Mouse (Mus musculus) stomach, embryonic 14.5 days (tissue): ENCODE data around the gene Kmt2c. TPM values are rescaled to one million over a fixed set of nuclear protein-coding genes. Genes with fewer than 3 reads are reported as not detected.
A peak's percentile ranks its signal among the peaks of the same experiment; 100 is the strongest.

Source experiments
- ATAC-seq: fragments of 200-750 bp; cut with Nextera tagmentation; 2 replicates; pipeline ENCODE4 v1.8.0; 2017; ENCODE audit warnings: low read depth, moderate TSS enrichment; ENCODE audit not compliant: insufficient number of reproducible peaks, insufficient read depth, low FRiP score
- H3K27ac ChIP-seq: fragments of 300-500 bp; sonication (generic); 2 replicates; pipeline ENCODE4 v1.5.1; 2014; ENCODE audit warnings: mild to moderate bottlenecking, low read length, moderate library complexity, mixed read lengths
- H3K27me3 ChIP-seq: fragments of 300-500 bp; sonication (generic); 2 replicates; pipeline ENCODE4 v1.6.1; 2014; ENCODE audit warnings: low read length, control low read depth, mixed read lengths; ENCODE audit not compliant: control insufficient read depth, insufficient read depth
- H3K36me3 ChIP-seq: fragments of 300-500 bp; sonication (generic); 2 replicates; pipeline ENCODE4 v1.6.1; 2014; ENCODE audit warnings: mild to moderate bottlenecking, control low read depth, low read length, moderate library complexity, mixed read lengths; ENCODE audit not compliant: control insufficient read depth, insufficient read depth
- H3K4me1 ChIP-seq: fragments of 300-500 bp; sonication (generic); 2 replicates; pipeline ENCODE4 v1.6.1; 2014; ENCODE audit warnings: low read length, control low read depth, mixed read lengths; ENCODE audit not compliant: control insufficient read depth, insufficient read depth
- H3K4me2 ChIP-seq: fragments of 300-500 bp; sonication (generic); replicated peaks from 2 replicates; pipeline ENCODE4 v1.6.1; 2014; ENCODE audit warnings: low read depth, low read length, control low read depth
- H3K4me3 ChIP-seq: fragments of 300-500 bp; sonication (generic); 2 replicates; pipeline ENCODE4 v1.5.1; 2014; ENCODE audit warnings: low read depth, low read length, control low read depth
- H3K9ac ChIP-seq: fragments of 300-500 bp; sonication (generic); replicated peaks from 2 replicates; pipeline ENCODE4 v1.6.1; 2014; ENCODE audit warnings: low read depth, mild to moderate bottlenecking, control low read depth, low read length, moderate library complexity, mixed read lengths
- H3K9me3 ChIP-seq: fragments of 300-500 bp; sonication (generic); 2 replicates; pipeline ENCODE4 v1.6.1; 2016; ENCODE audit warnings: low read depth, low read length, control low read depth; ENCODE audit not compliant: control insufficient read depth
- WGBS: fragments of 180-500 bp; shearing (Covaris S2); extraction: QIAGEN DNeasy Blood & Tissue Kit; methylation state at CpG from one replicate; pipeline ENCODE4 v1.1.7; 2014; 5-methylcytosine and 5-hydroxymethylcytosine counted together
- polyA plus RNA-seq: library from polyadenylated mRNA; unstranded; fragments of >200 nt; fragmentation: Nextera tagmentation; extraction: Ambion mirVana; gene quantifications from 2 replicates; pipeline ENCODE4 v1.2.1, GENCODE M21; 2014

Kmt2c gene
- polyA plus RNA-seq, 1 experiment from 2014 or later, result 28.8 TPM

- H3K4me2 ChIP-seq, result peak overlapping the region; percentile 66
- H3K27ac ChIP-seq, result peak overlapping the region; percentile 99
- H3K36me3 ChIP-seq, result no peaks in the 10 kb centered on the region
- peaks cover 6% of the 10 kb centered on the region; the same call in 1 of the 2 replicates for H3K4me1 ChIP-seq
- H3K9me3 ChIP-seq, result no peaks in the 10 kb centered on the region
- no peaks in the 10 kb centered on the region for H3K27me3 ChIP-seq
- peak; percentile 84 for ATAC-seq
- peak overlapping the region; percentile 74 for H3K9ac ChIP-seq
- WGBS, result under 1% methylated on average over 85 of the region's 90 CpGs
- peak overlapping the region; percentile 80 for H3K4me3 ChIP-seq
Measured at GRCm38 (mm10) chr5:25499423-25500398, 1.1 kb upstream of the Kmt2c start.

- H3K27ac ChIP-seq, result peak overlapping the region; percentile 99
Measured at GRCm38 (mm10) chr5:25498821-25499422, 339 bp upstream of the Kmt2c start.

GRCm38 (mm10) chr5:25497720-25498345 lies 750 bp downstream of the Kmt2c start:
- no peaks in the 10 kb centered on the region for H3K27me3 ChIP-seq
- ATAC-seq, result no peak
- H3K36me3 ChIP-seq, result no peaks in the 10 kb centered on the region
- peak overlapping the region; percentile 95 for H3K9ac ChIP-seq
- peak overlapping the region; percentile 93 for H3K4me3 ChIP-seq
- WGBS, result under 1% methylated on average over 77 of the region's 78 CpGs
- no peaks in the 10 kb centered on the region for H3K9me3 ChIP-seq
- H3K27ac ChIP-seq, result peak overlapping the region; percentile 99
- peak overlapping the region; percentile 62 for H3K4me2 ChIP-seq
- peaks cover 6% of the 10 kb centered on the region; the same call in 1 of the 2 replicates for H3K4me1 ChIP-seq

More at GRCm38 (mm10) chr5:25498821-25499422, 339 bp upstream of the Kmt2c start:
- Histone ChIP-seq H3K4me1 (peaks cover 6% of the 10 kb centered on the region; the same call in 1 of the 2 replicates), H3K4me2 (peak overlapping the region; percentile 57), H3K36me3 (no peaks in the 10 kb centered on the region), H3K9me3 (no peaks in the 10 kb centered on the region), H3K4me3 (peak overlapping the region; percentile 93), H3K27me3 (no peaks in the 10 kb centered on the region), H3K9ac (peak overlapping the region; percentile 74)
- ATAC-seq, result peak; percentile 81
- WGBS, result under 1% methylated on average over 37 of the region's 87 CpGs

GRCm38 (mm10) chr5:25497369-25497719 lies 1.2 kb downstream of the Kmt2c start:
- H3K27ac ChIP-seq, result peak overlapping the region; percentile 99
- ATAC-seq, result no peak
- peak overlapping the region; percentile 93 for H3K4me3 ChIP-seq
- H3K27me3 ChIP-seq, result no peaks in the 10 kb centered on the region
- H3K4me2 ChIP-seq, result peak overlapping the region; percentile 62
- peaks cover 6% of the 10 kb centered on the region; the same call in 1 of the 2 replicates for H3K4me1 ChIP-seq
- WGBS, result 1% methylated on average over 10 of the region's 10 CpGs
- no peaks in the 10 kb centered on the region for H3K9me3 ChIP-seq
- peak overlapping the region; percentile 95 for H3K9ac ChIP-seq
- H3K36me3 ChIP-seq, result no peaks in the 10 kb centered on the region

- peaks cover 6% of the 10 kb centered on the region; the same call in 1 of the 2 replicates for H3K4me1 ChIP-seq
- no peak overlapping the region for H3K27ac ChIP-seq
- peak overlapping the region; percentile 95; the same call in 1 of the 2 replicates for H3K9ac ChIP-seq
- ATAC-seq, result no peak
- 38% methylated on average over 2 of the region's 2 CpGs for WGBS
- H3K4me2 ChIP-seq, result peak overlapping the region; percentile 62
- H3K4me3 ChIP-seq, result peak overlapping the region; percentile 93; the same call in 1 of the 2 replicates
- no peaks in the 10 kb centered on the region for H3K9me3 ChIP-seq
- H3K36me3 ChIP-seq, result no peaks in the 10 kb centered on the region
- no peaks in the 10 kb centered on the region for H3K27me3 ChIP-seq
Measured at GRCm38 (mm10) chr5:25496652-25497051, 1.9 kb downstream of the Kmt2c start.

GRCm38 (mm10) chr5:25478863-25479262 lies 19.7 kb downstream of the Kmt2c start:
- H3K36me3 ChIP-seq, result no peaks in the 10 kb centered on the region
- H3K4me2 ChIP-seq, result no peak overlapping the region
- no peak overlapping the region for H3K4me3 ChIP-seq
- H3K9ac ChIP-seq, result no peak overlapping the region
- no peak overlapping the region for H3K27ac ChIP-seq
- no peaks in the 10 kb centered on the region for H3K9me3 ChIP-seq
- ATAC-seq, result no peak
- no peaks in the 10 kb centered on the region for H3K27me3 ChIP-seq
- no peaks in the 10 kb centered on the region for H3K4me1 ChIP-seq

- ATAC-seq, result no peak
- WGBS, result 78% methylated on average over 2 of the region's 2 CpGs
- H3K27me3 ChIP-seq, result no peaks in the 10 kb centered on the region
Measured at GRCm38 (mm10) chr5:25475789-25476188, 22.8 kb downstream of the Kmt2c start.

GRCm38 (mm10) chr5:25472070-25472469 lies 26.5 kb downstream of the Kmt2c start:
- peak overlapping the region; percentile 35 for H3K4me3 ChIP-seq
- ATAC-seq, result 0 out of 2 replicates have a peak, but pooled peaks have one; percentile 23
- no peaks in the 10 kb centered on the region for H3K27me3 ChIP-seq
- H3K36me3 ChIP-seq, result no peaks in the 10 kb centered on the region
- no peaks in the 10 kb centered on the region for H3K4me1 ChIP-seq
- H3K27ac ChIP-seq, result peak overlapping the region; percentile 45; the same call in 1 of the 2 replicates
- H3K9me3 ChIP-seq, result no peaks in the 10 kb centered on the region
- 0 out of 2 replicates have a peak overlapping the region, but pooled peaks have one; percentile 1 for H3K9ac ChIP-seq
- H3K4me2 ChIP-seq, result peak overlapping the region; percentile 39
- 3% methylated on average over 6 of the region's 6 CpGs for WGBS

More at GRCm38 (mm10) chr5:25475789-25476188, 22.8 kb downstream of the Kmt2c start:
- no peak overlapping the region for H3K4me2 ChIP-seq
- no peaks in the 10 kb centered on the region for H3K9me3 ChIP-seq
- no peak overlapping the region for H3K9ac ChIP-seq
- no peak overlapping the region for H3K4me3 ChIP-seq
- H3K27ac ChIP-seq, result no peak overlapping the region
- H3K36me3 ChIP-seq, result no peaks in the 10 kb centered on the region
- H3K4me1 ChIP-seq, result no peaks in the 10 kb centered on the region
